Mouse (Mus musculus) layer of hippocampus, postnatal 10 days (tissue): ENCODE measurements around the gene Vps53. TPM values are rescaled to one million over a fixed set of nuclear protein-coding genes. Genes with fewer than 3 reads are reported as not detected.

Experiments
- DNase-seq, 2 experiments: peaks; one replicate each; pipeline ENCODE4 v3.0.0; 2021; ENCODE audit warnings: low spot score in 2 of 2
- total RNA-seq, 2 experiments: library from RNA; stranded (reverse); gene quantifications; 2 replicates each; pipeline ENCODE4 v1.2.3; 2021

The Vps53 gene
- total RNA-seq, 2 experiments from 2014 or later = 75.2 to 75.6 TPM

GRCm38 (mm10) chr11:76168976-76169375, 10.5 kb downstream of the Vps53 start:
- DNase-seq = no peak

DNA sequence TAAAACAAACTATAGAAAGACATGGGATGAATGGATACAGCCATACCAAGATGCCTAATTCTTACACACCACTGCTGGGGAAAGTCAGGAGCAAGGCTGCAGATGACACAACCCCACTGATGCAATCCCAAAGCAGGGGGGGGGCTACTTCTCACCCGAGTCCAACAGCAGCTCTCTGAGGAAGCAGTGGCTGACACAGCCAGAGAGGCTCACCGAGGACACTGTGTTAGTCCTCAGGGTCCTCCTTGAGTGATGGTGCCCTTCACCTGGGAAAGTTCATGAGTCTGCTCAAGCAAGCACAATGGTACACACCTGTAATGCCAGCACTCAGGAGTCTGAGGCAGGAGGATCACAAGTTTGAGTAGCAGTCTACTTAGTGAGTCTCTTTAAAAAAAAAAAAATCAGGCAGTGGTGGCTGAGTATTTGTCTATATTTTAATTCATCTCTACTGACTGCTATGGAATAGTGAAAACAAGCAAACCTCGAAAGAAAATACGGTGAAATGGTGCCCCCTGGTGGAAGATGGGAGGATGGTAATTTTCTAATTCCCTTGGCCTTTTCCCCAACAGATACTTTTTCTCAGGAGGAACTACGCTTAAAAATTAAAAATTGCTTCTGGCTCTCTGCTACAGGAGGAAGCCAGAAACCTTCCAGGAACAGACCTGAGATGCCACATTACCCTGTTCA, 12.2 kb downstream of the Vps53 start:
- DNase-seq = peak; percentile 82 to 85

DNA sequence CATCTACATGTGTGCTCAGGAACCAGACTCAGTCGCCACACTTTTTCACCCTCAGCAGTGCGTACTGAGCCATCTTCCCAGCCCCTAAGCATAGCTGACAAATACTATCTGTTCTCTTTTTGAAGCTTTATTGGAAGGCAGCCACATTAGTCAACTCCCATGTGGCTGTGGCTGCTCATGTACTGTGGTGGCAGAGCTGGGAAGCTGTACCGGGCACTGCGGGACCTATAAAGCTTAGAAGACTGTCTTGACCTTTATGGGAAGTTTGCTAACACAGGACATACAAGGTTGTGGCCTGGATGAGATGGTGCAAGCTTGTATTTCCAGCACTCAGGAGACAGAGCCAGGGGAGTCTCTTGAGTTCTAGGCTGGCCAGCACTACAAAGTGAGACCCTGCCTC, 12.8 kb downstream of the Vps53 start:
- DNase-seq = peak in 1 of 2 experiments; percentile 21

DNA sequence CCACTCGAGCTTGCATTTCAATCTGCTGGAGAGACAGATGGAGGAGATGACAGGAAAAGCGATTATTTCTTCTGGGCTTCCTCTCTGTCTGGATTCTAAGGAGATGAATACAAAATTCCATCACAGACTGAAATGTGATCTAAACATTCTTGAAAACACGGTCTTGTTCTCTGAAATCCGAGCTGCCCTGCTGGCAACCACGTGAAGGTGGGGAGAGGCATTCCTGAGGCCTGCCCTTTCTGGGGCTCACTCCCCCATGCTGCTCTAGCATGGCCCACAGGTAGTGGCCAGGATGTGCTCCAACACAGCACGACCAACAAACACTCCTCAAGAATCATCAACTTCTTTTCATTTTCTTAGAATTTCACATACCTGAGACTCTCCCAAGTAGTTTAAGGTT, 19.2 kb downstream of the Vps53 start:
- no peak for DNase-seq

- DNase-seq = no peak
Observed at GRCm38 (mm10) chr11:76158375-76158774, 21.1 kb downstream of the Vps53 start.

DNA sequence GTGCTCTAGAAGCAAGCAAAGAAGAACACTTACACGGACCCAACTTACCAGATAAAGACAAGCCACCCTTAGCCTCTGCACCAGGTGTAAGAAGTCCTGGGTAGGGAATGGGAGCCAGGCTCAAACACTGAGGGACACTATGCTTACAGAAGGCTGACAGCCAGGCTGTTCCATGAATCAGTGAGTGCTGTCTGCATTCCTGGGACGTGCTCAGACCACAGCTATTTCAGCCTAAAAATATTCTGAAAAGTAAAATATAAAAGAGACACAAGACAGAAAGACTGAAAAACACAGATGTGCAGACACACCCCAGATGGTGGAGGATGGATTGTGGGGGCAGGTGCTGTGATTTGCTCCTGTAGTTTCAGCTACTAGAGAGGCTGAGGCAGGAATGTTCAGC, 24.6 kb downstream of the Vps53 start:
- DNase-seq = no peak

GRCm38 (mm10) chr11:76154200-76154599, 25.2 kb downstream of the Vps53 start:
- no peak for DNase-seq

DNA sequence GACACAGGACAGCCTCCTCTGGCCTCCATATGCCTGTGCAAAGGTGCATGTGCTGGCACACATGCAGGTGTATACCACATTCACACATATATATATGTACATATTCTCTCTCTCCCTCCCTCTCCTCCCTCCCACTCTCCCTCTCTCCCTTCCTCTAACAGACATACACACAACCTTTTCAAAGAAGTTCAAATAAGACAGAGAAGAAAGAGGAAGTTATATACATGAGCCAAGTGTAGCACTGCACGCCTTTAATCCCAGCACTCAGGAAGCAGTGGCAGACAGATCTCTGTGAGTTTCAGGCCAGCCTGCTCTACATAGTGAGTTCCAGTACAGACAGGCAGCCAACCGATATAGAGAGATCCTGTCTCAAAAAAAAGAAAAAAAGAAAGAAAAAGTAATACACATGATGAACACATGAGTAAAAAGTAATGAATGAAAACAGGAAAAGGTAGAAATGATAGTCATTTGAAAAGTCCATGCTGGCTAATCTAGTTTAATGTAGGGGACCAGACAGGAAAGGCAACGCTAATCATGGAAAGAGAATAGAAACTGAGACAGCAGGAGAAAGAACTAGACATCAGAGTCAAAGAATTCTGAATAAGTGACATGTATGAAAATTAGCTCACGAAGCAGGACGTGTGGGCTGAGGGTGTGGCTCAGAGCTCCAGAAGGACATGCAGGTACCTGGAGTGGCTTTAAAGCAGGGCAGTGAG, 26.1 kb downstream of the Vps53 start:
- no peak for DNase-seq

- DNase-seq = no peak
Observed at GRCm38 (mm10) chr11:76150980-76151379, 28.5 kb downstream of the Vps53 start.

DNA sequence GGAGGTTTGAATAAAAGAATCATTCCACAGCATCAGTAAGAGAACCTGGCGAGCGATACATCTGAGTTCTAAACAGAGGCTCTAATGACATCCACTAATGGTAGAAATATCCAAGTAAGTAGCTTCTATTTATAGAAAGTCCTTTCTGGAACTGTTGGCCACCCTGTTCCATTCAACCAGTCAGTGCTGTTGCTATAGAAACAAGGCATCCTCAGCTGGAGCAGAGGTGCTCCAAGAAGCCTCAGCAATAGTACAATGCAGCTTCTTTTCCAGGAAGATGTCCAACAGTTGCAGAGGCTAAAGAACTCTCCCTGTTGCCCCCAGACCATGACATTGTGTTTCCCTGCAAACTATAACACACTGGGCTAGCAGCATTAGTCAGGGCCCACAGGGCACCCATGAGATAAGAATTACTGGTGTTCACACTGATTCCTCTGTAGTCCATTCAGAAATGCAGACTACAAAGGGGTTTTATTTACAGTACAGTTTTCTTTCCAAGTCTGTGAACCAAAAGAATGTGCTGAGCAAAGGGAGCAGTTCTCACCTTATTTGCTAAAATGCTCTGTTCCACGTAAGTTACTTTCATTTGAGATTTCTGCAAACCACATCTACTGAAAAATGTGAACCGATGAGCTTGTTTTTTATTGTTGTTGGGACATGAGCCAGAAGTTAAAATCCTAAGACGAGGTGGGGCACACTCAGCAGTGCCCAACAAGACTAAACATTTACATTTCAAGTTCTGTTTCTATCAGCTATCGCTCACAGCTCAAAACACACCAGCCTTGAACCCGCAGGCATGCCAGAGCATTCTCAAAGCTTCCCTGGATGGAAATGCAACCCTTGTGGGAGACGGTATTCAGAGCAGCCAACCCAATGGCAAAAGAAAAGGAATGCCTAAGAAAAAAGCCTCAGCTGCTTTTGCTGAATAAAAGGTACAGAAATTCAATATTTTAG, 31.1 kb downstream of the Vps53 start:
- no peak for DNase-seq

GRCm38 (mm10) chr11:76146187-76147010, 33.0 kb downstream of the Vps53 start:
- no peak for DNase-seq

DNA sequence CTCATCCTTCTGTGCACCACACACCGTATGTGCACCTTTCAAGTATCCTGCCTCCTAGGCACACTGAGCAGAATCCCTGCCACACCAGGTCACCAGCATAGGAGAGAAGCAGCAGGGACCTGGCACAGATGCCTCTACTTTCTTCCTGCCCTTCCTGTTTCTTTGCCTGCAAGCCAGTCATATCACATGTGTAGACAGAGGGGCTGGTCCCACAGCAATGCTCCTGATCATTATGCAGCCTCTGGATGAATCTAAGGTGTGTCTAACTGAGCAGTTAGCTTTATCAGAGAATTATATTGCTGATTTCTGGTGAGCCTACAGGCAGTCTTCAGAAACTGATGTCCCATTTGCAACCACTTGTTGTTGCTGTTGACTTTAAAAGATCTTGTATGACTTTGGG, 34.3 kb downstream of the Vps53 start:
- no peak for DNase-seq

DNA sequence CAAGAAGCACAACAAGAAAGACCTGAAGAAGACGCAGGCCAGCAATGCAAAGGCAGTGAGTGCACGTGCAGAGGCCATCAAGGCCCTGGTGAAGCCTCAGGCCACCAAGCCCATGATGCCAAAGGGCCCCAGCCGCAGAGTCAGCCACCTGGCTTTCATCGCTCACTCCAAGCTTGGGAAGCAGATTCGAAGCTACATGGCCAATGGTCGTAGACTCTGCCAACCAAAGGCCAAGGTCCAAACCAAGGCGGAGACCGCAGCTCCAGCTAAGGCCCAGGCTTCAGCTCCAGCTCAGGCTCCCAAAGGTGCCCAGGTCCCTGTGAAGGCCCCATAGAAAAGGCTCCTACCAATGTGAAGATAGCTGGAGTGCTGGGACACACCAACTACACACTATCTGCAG, 35.1 kb downstream of the Vps53 start:
- DNase-seq = no peak

DNA sequence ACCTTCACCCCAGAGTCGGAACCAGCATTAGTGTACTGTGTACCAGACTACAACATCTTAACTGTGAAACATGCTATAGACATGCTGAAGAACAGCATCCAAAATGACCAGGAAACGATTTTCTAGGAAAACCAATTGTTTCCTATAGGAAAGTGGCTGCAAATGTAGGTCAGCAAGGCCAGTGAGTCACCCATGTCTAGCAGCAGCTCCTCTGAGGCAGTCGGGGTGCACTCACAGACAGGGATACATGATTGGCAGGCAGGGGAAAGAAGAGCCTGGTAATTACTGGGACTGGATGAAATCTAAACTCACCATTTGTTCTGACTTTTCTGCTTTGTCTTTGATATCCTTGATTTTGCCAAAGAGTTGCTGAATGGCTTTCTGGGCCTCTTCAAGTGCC, 41.5 kb downstream of the Vps53 start:
- no peak for DNase-seq

DNA sequence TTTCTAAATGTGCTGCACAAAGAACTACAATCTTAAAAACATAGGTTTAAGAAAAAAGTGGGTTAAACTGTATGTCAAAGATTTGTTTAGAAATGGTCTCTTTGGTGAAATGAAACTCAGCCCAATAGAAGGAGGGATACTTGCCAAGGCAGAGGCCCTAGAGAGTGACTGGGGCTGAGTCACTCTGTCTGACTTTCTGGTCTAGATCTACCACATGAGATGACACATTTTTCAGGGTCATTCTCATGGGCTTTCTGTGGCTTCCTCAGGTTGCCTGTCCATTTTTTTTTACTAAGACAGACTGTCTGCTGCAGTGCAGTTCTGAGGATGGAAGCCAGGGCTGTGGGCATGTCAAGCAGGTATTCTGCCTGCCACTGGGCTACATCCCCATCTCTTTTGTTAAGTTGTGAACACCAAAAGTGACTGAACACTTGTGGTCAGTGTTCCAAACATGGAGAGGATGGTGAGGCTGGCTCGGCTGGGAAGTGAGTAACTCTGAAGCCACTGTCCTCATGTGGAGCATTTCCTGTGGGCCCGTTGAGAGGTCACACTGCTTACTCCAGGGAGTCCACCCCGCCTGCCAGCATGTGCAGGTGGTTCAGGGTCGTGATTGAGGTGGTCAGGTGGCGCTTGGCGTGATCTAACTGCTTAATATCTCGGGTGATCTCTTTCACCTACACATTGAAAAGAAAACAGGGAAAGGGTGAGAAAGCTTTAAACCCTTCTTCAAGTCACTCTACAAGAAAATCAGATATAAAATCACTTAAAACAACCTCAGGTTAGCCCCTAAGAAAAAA, 43.6 kb downstream of the Vps53 start:
- no peak for DNase-seq

DNA sequence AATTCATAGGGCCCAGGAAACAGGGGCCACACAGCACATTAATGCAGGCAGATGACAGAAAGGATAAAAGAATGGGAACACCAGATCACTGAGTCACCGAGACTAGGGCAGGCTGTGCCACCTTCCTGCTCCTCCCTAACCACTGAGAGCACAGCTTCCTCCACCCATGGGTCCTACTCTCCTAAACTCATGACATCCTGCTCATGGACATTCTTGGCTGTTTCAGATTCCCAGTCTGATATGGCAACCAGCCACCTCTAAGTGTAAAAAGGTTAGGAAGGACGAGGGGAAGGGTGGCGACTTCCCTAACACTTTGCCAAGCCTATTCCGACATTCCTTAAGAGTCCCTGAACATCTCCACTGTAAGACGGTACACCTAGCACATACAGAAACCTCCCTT, 48.6 kb downstream of the Vps53 start:
- DNase-seq = no peak

DNA sequence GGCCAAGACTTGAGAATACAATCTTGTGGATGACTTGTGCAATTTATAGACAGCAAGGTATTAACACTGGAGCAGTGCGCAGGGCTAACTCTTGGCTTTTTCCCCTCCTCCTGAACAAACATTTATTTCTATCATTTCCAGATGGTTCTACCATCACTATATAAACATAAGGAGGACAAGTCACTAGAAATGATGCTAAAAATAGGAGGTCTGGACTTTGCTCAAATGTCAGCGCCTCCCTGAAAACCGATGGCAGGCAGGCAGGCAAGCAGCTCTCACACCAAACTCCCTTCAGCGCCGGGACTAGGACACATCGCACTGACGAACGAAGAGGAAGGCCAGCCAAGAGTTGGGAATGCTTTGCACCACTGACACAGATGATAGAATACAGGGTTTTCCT, 54.1 kb downstream of the Vps53 start:
- DNase-seq = no peak

- DNase-seq = no peak
Observed at GRCm38 (mm10) chr11:76123517-76123916, 55.9 kb downstream of the Vps53 start.

DNA sequence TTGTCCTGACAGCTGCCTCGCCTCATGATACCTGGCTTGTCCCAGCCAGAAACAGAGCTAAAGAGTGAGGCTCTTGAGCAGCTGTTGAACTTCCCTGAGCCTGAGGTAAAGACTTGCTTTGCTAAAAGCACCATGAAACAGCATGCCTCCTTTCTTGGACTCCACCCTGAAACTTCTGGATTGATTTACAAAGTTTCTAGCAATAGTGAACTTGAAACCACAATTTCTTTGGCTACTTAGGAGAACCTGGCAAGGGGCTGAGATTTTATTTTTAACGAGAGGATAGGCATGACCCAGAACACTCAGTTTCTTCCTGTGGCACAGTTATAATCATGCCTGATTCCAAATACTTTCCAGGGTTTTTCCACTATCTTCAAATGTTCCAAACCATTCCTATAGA, 56.9 kb downstream of the Vps53 start:
- no peak for DNase-seq

DNA sequence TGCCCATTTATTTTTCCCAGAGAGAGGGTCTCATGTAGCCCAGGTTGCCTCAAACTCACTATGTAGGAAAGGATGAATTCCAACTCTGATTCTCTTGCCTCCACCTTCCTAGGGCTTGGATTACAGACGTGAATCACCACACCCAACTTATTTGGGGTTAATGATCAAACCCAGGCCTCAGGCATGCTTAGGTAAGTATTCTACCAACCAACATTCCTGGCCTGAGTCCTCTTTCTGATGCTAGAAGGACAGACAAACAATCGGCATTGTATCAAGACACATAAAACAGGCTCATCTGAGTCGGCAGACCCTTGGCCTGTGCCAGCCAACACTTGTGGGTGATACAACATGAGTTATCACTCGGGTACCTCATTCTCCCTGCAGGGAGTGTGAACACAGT, 58.4 kb downstream of the Vps53 start:
- no peak for DNase-seq
